In the genomic region with DNA sequence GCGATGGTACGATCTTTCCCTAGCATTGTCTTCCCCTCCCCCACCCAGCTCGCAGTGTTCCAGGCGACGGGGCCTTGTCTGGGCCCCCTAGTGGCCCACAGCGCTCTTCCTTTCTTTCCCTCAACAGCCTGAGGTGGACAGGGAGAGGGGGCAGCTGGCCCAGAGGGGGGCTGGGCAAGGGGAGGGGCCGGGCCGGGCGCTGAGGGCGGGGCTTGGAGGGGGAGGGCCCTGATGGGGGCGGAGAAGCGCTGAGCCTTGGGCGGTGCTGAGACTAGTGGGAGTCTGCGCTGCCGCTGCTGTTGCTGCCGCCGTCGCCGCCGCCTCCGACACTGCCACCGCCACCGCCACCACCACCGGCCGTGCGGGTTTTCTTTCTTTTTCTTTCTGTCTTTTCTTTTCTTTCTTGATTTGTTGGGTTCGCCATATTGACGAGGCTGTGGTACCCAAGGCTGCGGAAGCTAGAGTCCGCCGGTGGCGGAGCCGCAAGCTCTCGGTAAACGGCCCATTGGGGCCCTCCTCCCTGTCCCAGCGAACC, we compare ENCODE assay signal across 8 mouse cellular contexts. TPM values are rescaled to one million over a fixed set of nuclear protein-coding genes. Genes with fewer than 3 reads are reported as not detected.
DNase-seq lines count a peak whose midpoint lies in the region; ATAC-seq and TF ChIP-seq lines count a peak whose summit lies in the region.

Gene Usp9x, plus strand, starts transcription at position 258 of the 535 bp plus-strand sequence.

- TF ChIP-seq CTCF in heart, postnatal 0 days (IDR thresholded peaks at IDR 0.05; ENCODE audit: low read depth), result peak; percentile 67

- no peaks in the 10 kb centered on the region for H3K9me3 ChIP-seq in heart, postnatal 0 days (replicated peaks; ENCODE audit: control insufficient read depth, low read length)
- H3K9me3 ChIP-seq in lung, embryonic 16.5 days (ENCODE audit: control insufficient read depth, low read length), result peaks cover 2% of the 10 kb centered on the region; the same call in 1 of the 2 replicates

- no peaks in the 10 kb centered on the region for H3K4me1 ChIP-seq in heart, postnatal 0 days (ENCODE audit: control insufficient read depth, insufficient read depth)
- no peaks in the 10 kb centered on the region for H3K4me1 ChIP-seq in lung, embryonic 16.5 days (replicated peaks; ENCODE audit: control insufficient read depth, insufficient read depth, low read length)

- peak; percentile 71 to 80 for DNase-seq in CD8-positive naive resting alpha-beta T cell, adult 2 months (ENCODE audit: low read depth in 2 of 2, low spot score in 2 of 2)
- peak; percentile 93 for DNase-seq in adrenal gland, adult 2 months
- peak; percentile 92 for DNase-seq in heart, postnatal 0 days (ENCODE audit: low spot score)
- peak; percentile 88 to 89 for DNase-seq in kidney, postnatal 36 days
- peak; percentile 85 for DNase-seq in ovary, postnatal 36 days (ENCODE audit: low spot score)
- peak; percentile 81 for DNase-seq in urinary bladder, postnatal 14 days (ENCODE audit: low spot score)

- H3K27ac ChIP-seq in heart, postnatal 0 days (ENCODE audit: low read depth), result peak within 1 kb of the TSS; percentile 96
- peak within 1 kb of the TSS; percentile 94 for H3K27ac ChIP-seq in lung, embryonic 16.5 days (ENCODE audit: low read length)

- H3K4me2 ChIP-seq in heart, postnatal 0 days (ENCODE audit: low read depth, low read length), result peak within 1 kb of the TSS; percentile 61
- peak within 1 kb of the TSS; percentile 57 for H3K4me2 ChIP-seq in lung, embryonic 16.5 days (ENCODE audit: low read depth, low read length)

- 0 out of 2 replicates have a peak, but pooled peaks cover 6% of the 10 kb centered on the region for H3K27me3 ChIP-seq in heart, postnatal 0 days (ENCODE audit: control insufficient read depth, insufficient read depth, low read length)
- H3K27me3 ChIP-seq in lung, embryonic 16.5 days (ENCODE audit: control insufficient read depth, insufficient read depth, low read depth, low read length), result no peaks in the 10 kb centered on the region

- peak; percentile 31; the same call in 1 of the 2 replicates for TF ChIP-seq EP300 in heart, postnatal 0 days (IDR thresholded peaks at IDR 0.05; ENCODE audit: low read depth)

- H3K9ac ChIP-seq in heart, postnatal 0 days (replicated peaks; ENCODE audit: low read depth, low read length), result peak within 1 kb of the TSS; percentile 94
- peak within 1 kb of the TSS; percentile 87 for H3K9ac ChIP-seq in lung, embryonic 16.5 days (ENCODE audit: low read length)

- no peaks in the 10 kb centered on the region for H3K36me3 ChIP-seq in heart, postnatal 0 days (replicated peaks; ENCODE audit: control insufficient read depth, insufficient read depth, low read length)
- no peaks in the 10 kb centered on the region for H3K36me3 ChIP-seq in lung, embryonic 16.5 days (ENCODE audit: control insufficient read depth, insufficient read depth, low read length)

- H3K4me3 ChIP-seq in heart, postnatal 0 days (ENCODE audit: low read depth, low read length), result peak within 1 kb of the TSS; percentile 90
- peak within 1 kb of the TSS; percentile 76 for H3K4me3 ChIP-seq in lung, embryonic 16.5 days (ENCODE audit: low read length)

- 17% methylated on average over 25 of the region's 36 CpGs for WGBS in heart, postnatal 0 days
- WGBS in lung, embryonic 16.5 days, result 14% methylated on average over 28 of the region's 36 CpGs

- ATAC-seq in erythroid progenitor cell, adult 5-6 weeks (replicated peaks; ENCODE audit: low FRiP score, poor library complexity, severe bottlenecking), result peak; percentile 82
- ATAC-seq in heart, postnatal 0 days (ENCODE audit: insufficient read depth, low read depth), result peak; percentile 89
- peak; percentile 92 for ATAC-seq in lung, embryonic 16.5 days (ENCODE audit: low read depth)

RNA-seq across cellular contexts. Expression of gene Usp9x, which starts in this region (rescaled TPM):
- 100 to 1,000 TPM; 139 to 223 TPM for total RNA-seq in adrenal gland, adult 2 months (2021)
- polyA plus RNA-seq in adrenal gland, adult 2 months (2012; rRNA removed), result 3.5 and 6.5 TPM in 2 replicates
- total RNA-seq in erythroid progenitor cell, adult 5-6 weeks (2015; ENCODE audit: low replicate concordance), result 106 and 107 TPM in 2 replicates
- 130 and 139 TPM in 2 replicates for total RNA-seq in erythroid progenitor cell, adult 5-6 weeks (2017; ENCODE audit: low replicate concordance)
- total RNA-seq in heart, postnatal 0 days (2014; rRNA removed; ENCODE audit: low replicate concordance), result 128 and 165 TPM in 2 replicates
- 13.2 and 17.1 TPM in 2 replicates for polyA plus RNA-seq in heart, postnatal 0 days (2015; fragmentation: Nextera tagmentation; extraction: Ambion mirVana)
- polyA plus RNA-seq in lung, embryonic 16.5 days (2015; fragmentation: Nextera tagmentation; extraction: Ambion mirVana), result 26.3 and 27.1 TPM in 2 replicates

Comparison
In these comparisons a context has a peak if more than half of its experiments do, and no peak if none do; other contexts are left out.
1. Peak in every context shown above with its lines: DNase-seq, ATAC-seq, H3K4me3 ChIP-seq and H3K27ac ChIP-seq.